ENCODE assay signal across 9 mouse cellular contexts in the genomic region with DNA sequence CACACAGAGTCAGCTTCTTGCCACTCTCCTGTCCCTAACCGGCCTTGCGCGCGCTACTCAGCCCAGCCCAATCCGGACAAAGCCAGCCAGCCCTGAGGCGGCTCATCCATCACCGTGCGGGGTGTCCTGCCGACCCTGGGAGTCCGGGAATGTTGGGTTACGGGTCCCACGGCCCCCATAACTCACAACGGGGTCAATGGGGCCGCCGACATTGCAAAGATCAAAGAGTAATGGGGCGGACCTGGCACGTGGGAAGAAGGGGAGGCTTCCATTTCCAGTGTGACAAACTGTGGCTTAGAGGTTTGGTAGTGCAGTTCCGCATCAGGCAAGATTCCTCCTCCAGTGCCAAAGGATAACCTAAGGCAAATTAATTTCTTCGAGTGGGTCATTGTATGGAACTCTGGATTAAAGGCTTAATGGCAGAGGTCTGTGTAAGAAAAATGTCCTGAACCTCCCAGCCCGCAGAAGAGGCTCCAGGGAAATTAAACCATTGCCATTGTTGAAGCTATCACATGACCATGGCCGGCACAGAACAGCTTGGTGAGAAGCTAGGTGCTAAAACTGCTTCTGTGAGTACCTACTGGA. TPM values are rescaled to one million over a fixed set of nuclear protein-coding genes. Genes with fewer than 3 reads are reported as not detected.
DNase-seq lines count a peak whose midpoint lies in the region; ATAC-seq and TF ChIP-seq lines count a peak whose summit lies in the region.
"Had no signal": no experiment of that assay in that cellular context is flagged by ENCODE, and none has a peak within 500 bp of the region (broad histone marks: within the 10 kb centered on the region; RNA-seq: fewer than 3 reads in every experiment).

No protein-coding gene starts in this region.

- WGBS in kidney, embryonic 14.5 days: 1% methylated on average over 21 of the region's 21 CpGs
- WGBS in hindbrain, embryonic 12.5 days: under 1% methylated on average over 21 of the region's 21 CpGs
- under 1% methylated on average over 20 of the region's 21 CpGs for WGBS in midbrain, postnatal 0 days

- H3K9ac ChIP-seq in kidney, embryonic 14.5 days (ENCODE audit: low read depth, low read length): no peak overlapping the region
- H3K9ac ChIP-seq in hindbrain, embryonic 12.5 days: peak overlapping the region; percentile 98
- H3K9ac ChIP-seq in midbrain, postnatal 0 days (replicated peaks; ENCODE audit: low read length, poor library complexity, severe bottlenecking): peak overlapping the region; percentile 92

- no peak overlapping the region for H3K27ac ChIP-seq in kidney, embryonic 14.5 days (ENCODE audit: low read depth, low read length)
- H3K27ac ChIP-seq in hindbrain, embryonic 12.5 days: peak overlapping the region; percentile 99
- peak overlapping the region; percentile 94 for H3K27ac ChIP-seq in midbrain, postnatal 0 days (ENCODE audit: low read depth, low read length)

- H3K4me1 ChIP-seq in kidney, embryonic 14.5 days (ENCODE audit: control insufficient read depth, insufficient read depth, low read length): 0 out of 2 replicates have a peak, but pooled peaks cover 10% of the 10 kb centered on the region
- peaks cover 45% of the 10 kb centered on the region for H3K4me1 ChIP-seq in hindbrain, embryonic 12.5 days
- peaks cover 5% of the 10 kb centered on the region for H3K4me1 ChIP-seq in midbrain, postnatal 0 days (ENCODE audit: insufficient read depth, low read length)

- H3K4me2 ChIP-seq in kidney, embryonic 14.5 days (replicated peaks; ENCODE audit: low read depth, low read length): peak overlapping the region; percentile 98
- H3K4me2 ChIP-seq in hindbrain, embryonic 12.5 days (replicated peaks): peak overlapping the region; percentile 80
- peak overlapping the region; percentile 91 for H3K4me2 ChIP-seq in midbrain, postnatal 0 days (ENCODE audit: low read depth, low read length, poor library complexity, severe bottlenecking)

- no peaks in the 10 kb centered on the region for H3K36me3 ChIP-seq in kidney, embryonic 14.5 days (ENCODE audit: control insufficient read depth, insufficient read depth, low read length)
- H3K36me3 ChIP-seq in hindbrain, embryonic 12.5 days: no peaks in the 10 kb centered on the region
- no peaks in the 10 kb centered on the region for H3K36me3 ChIP-seq in midbrain, postnatal 0 days (ENCODE audit: insufficient read depth, low read length)

- peak; percentile 69 for ATAC-seq in kidney, embryonic 14.5 days (ENCODE audit: low FRiP score, low TSS enrichment)
- ATAC-seq in hindbrain, embryonic 12.5 days (ENCODE audit: low FRiP score): peak; percentile 75
- ATAC-seq in midbrain, postnatal 0 days (ENCODE audit: low FRiP score): peak; percentile 39

- no peak for TF ChIP-seq CTCF in midbrain, postnatal 0 days (IDR thresholded peaks at IDR 0.05)

- H3K9me3 ChIP-seq in kidney, embryonic 14.5 days (ENCODE audit: control insufficient read depth, low read length): no peaks in the 10 kb centered on the region
- no peaks in the 10 kb centered on the region for H3K9me3 ChIP-seq in hindbrain, embryonic 12.5 days (replicated peaks)
- H3K9me3 ChIP-seq in midbrain, postnatal 0 days (ENCODE audit: low read length): no peaks in the 10 kb centered on the region

- peaks cover 28% of the 10 kb centered on the region for H3K27me3 ChIP-seq in kidney, embryonic 14.5 days (ENCODE audit: control insufficient read depth, insufficient read depth, low read length)
- peaks cover 16% of the 10 kb centered on the region for H3K27me3 ChIP-seq in hindbrain, embryonic 12.5 days
- H3K27me3 ChIP-seq in midbrain, postnatal 0 days (ENCODE audit: insufficient read depth, low read length): no peaks in the 10 kb centered on the region

- no peak for DNase-seq in kidney, adult 9 months
- DNase-seq in embryo, embryonic 10.5 days (ENCODE audit: low spot score): peak; percentile 87
- DNase-seq in midbrain, postnatal 0 days (ENCODE audit: low spot score): peak; percentile 54
- no peak for DNase-seq in right cerebral cortex, adult 2 months (ENCODE audit: low spot score in 2 of 2)
- no peak for DNase-seq in urinary bladder, postnatal 10 days (ENCODE audit: low spot score)
- no peak for DNase-seq in cerebellum, adult 9-10 months

- peak overlapping the region; percentile 67 for H3K4me3 ChIP-seq in kidney, embryonic 14.5 days (ENCODE audit: low read length)
- peak overlapping the region; percentile 81 for H3K4me3 ChIP-seq in hindbrain, embryonic 12.5 days
- H3K4me3 ChIP-seq in midbrain, postnatal 0 days (ENCODE audit: low read depth, low read length): peak overlapping the region; percentile 73

RNA-seq across cellular contexts. Expression of gene Draxin, which starts 1.1 kb away (rescaled TPM):
- 0.43 and 0.80 TPM in 2 replicates for polyA plus RNA-seq in kidney, embryonic 14.5 days (2014; fragmentation: Nextera tagmentation; extraction: Ambion mirVana)
- polyA plus RNA-seq in hindbrain, embryonic 12.5 days (2016; fragmentation: Nextera tagmentation; extraction: Ambion mirVana): 11.6 and 12.8 TPM in 2 replicates
- 23.9 and 29.5 TPM in 2 replicates for total RNA-seq in midbrain, postnatal 0 days (2014; rRNA removed)
- 4.3 and 5.0 TPM in 2 replicates for polyA plus RNA-seq in midbrain, postnatal 0 days (2015; fragmentation: Nextera tagmentation; extraction: Ambion mirVana)

RNA-seq across cellular contexts. Expression of gene Mad2l2, which starts 1.4 kb away (rescaled TPM):
- 81.1 and 99.0 TPM in 2 replicates for polyA plus RNA-seq in kidney, embryonic 14.5 days (2014; fragmentation: Nextera tagmentation; extraction: Ambion mirVana)
- polyA plus RNA-seq in hindbrain, embryonic 12.5 days (2016; fragmentation: Nextera tagmentation; extraction: Ambion mirVana): 85.5 and 89.9 TPM in 2 replicates
- total RNA-seq in midbrain, postnatal 0 days (2014; rRNA removed): 42.0 and 51.7 TPM in 2 replicates
- 84.0 and 89.1 TPM in 2 replicates for polyA plus RNA-seq in midbrain, postnatal 0 days (2015; fragmentation: Nextera tagmentation; extraction: Ambion mirVana)

RNA-seq across cellular contexts. Expression of gene Fbxo6, which starts 20.4 kb away (rescaled TPM):
- 16.7 and 19.2 TPM in 2 replicates for polyA plus RNA-seq in kidney, embryonic 14.5 days (2014; fragmentation: Nextera tagmentation; extraction: Ambion mirVana)
- 15.2 and 15.9 TPM in 2 replicates for polyA plus RNA-seq in hindbrain, embryonic 12.5 days (2016; fragmentation: Nextera tagmentation; extraction: Ambion mirVana)
- total RNA-seq in midbrain, postnatal 0 days (2014; rRNA removed): 23.4 and 27.7 TPM in 2 replicates
- 23.6 and 25.8 TPM in 2 replicates for polyA plus RNA-seq in midbrain, postnatal 0 days (2015; fragmentation: Nextera tagmentation; extraction: Ambion mirVana)

RNA-seq across cellular contexts. Expression of gene Fbxo44, which starts 28.7 kb away (rescaled TPM):
- 10.8 and 13.2 TPM in 2 replicates for polyA plus RNA-seq in kidney, embryonic 14.5 days (2014; fragmentation: Nextera tagmentation; extraction: Ambion mirVana)
- 77.6 and 80.6 TPM in 2 replicates for polyA plus RNA-seq in hindbrain, embryonic 12.5 days (2016; fragmentation: Nextera tagmentation; extraction: Ambion mirVana)
- 169 and 189 TPM in 2 replicates for total RNA-seq in midbrain, postnatal 0 days (2014; rRNA removed)
- polyA plus RNA-seq in midbrain, postnatal 0 days (2015; fragmentation: Nextera tagmentation; extraction: Ambion mirVana): 107 and 116 TPM in 2 replicates

RNA-seq across cellular contexts. Expression of gene Fbxo2, which starts 28.8 kb away (rescaled TPM):
- polyA plus RNA-seq in kidney, embryonic 14.5 days (2014; fragmentation: Nextera tagmentation; extraction: Ambion mirVana): 1.5 and 1.9 TPM in 2 replicates
- polyA plus RNA-seq in hindbrain, embryonic 12.5 days (2016; fragmentation: Nextera tagmentation; extraction: Ambion mirVana): 3.3 and 10.9 TPM in 2 replicates
- 13.5 and 17.5 TPM in 2 replicates for total RNA-seq in midbrain, postnatal 0 days (2014; rRNA removed)
- polyA plus RNA-seq in midbrain, postnatal 0 days (2015; fragmentation: Nextera tagmentation; extraction: Ambion mirVana): 17.0 and 18.1 TPM in 2 replicates
- total RNA-seq: neutrophil, adult 5-6 weeks had no signal

Comparison
In these comparisons a context has a peak if more than half of its experiments do, and no peak if none do; other contexts are left out.
1. DNase-seq: peak in embryo, embryonic 10.5 days (single experiment) and midbrain, postnatal 0 days (single experiment); none in kidney, adult 9 months (single experiment), right cerebral cortex, adult 2 months (0 of 2), urinary bladder, postnatal 10 days (single experiment) and cerebellum, adult 9-10 months (single experiment).
2. Peak in every context shown above with its lines, with median percentiles within 50 percentile points of each other: ATAC-seq, H3K4me2 ChIP-seq and H3K4me3 ChIP-seq.